28 mouse cellular contexts compared by ENCODE assay signal in the genomic region with DNA sequence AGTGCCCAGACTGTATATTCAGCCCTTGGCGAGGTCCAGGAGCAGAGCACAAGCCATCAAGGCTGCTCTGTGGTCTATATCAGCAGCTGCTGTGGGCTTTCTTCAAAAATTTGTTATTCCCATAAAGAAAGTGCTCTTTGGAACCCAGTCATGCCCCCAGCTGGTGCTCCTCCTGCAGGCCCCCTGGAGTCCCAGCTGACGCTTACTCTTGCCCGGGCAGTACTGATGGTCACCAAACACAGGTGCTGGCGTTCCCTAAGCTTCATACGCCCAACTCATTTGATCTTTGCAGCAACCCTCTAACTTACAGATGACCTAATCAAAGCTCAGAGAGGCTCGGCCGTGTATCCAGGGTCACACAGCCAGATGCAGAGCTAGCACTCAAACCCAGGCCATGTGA. TPM values are rescaled to one million over a fixed set of nuclear protein-coding genes. Genes with fewer than 3 reads are reported as not detected.
"Had no signal": no experiment of that assay in that cellular context is flagged by ENCODE, and none has a peak within 500 bp of the region (broad histone marks: within the 10 kb centered on the region; RNA-seq: fewer than 3 reads in every experiment).

No protein-coding gene starts in this region.

- H3K4me2 ChIP-seq: heart, embryonic 11.5 days; heart, embryonic 12.5 days; heart, embryonic 13.5 days; heart, embryonic 15.5 days; hindbrain, embryonic 12.5 days; hindbrain, embryonic 13.5 days; hindbrain, embryonic 14.5 days; hindbrain, embryonic 15.5 days; intestine, embryonic 15.5 days; kidney, embryonic 15.5 days had no signal

- H3K36me3 ChIP-seq: hindbrain, embryonic 15.5 days had no signal

- H3K4me3 ChIP-seq: heart, embryonic 10.5 days; heart, embryonic 12.5 days; heart, embryonic 13.5 days; heart, embryonic 15.5 days; hindbrain, embryonic 10.5 days; hindbrain, embryonic 12.5 days; hindbrain, embryonic 13.5 days; hindbrain, embryonic 15.5 days; intestine, embryonic 15.5 days; kidney, embryonic 15.5 days; layer of hippocampus, adult 2 months had no signal

- H3K27me3 ChIP-seq: heart, embryonic 12.5 days; heart, embryonic 13.5 days; heart, embryonic 15.5 days; hindbrain, embryonic 15.5 days; intestine, embryonic 15.5 days; kidney, embryonic 15.5 days had no signal

- DNase-seq: heart, postnatal 10 days; heart, postnatal 14 days; heart, postnatal 36 days; heart, postnatal 4 days; kidney, adult 18-20 months; kidney, adult 2 months; kidney, adult 8-10 months; kidney, adult 9 months; kidney, postnatal 10 days; kidney, postnatal 14 days; kidney, postnatal 36 days; kidney, postnatal 4 days; layer of hippocampus, adult 9-11 months; layer of hippocampus, postnatal 36 days had no signal

RNA-seq across cellular contexts. Expression of a gene that starts 13.1 kb away (rescaled TPM):
- polyA plus RNA-seq: inflammation-experienced regulatory T-cells, adult 6 months had no signal
